In the genomic region with DNA sequence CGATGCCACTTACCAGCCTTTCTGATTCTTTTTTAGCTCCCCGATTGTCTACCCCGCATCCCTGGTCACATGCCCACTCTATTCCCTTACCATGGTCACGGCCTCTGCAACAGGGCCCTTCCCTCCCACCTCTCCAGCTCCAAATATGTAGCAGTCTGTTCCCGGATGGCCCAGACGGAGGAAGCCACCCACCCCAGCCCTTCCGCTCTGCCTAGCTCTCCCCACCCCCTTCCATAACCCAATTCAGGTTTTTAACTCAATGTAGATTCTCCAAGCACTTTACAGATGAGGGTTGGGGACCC, we compare ENCODE assay signal across 9 mouse cellular contexts. TPM values are rescaled to one million over a fixed set of nuclear protein-coding genes. Genes with fewer than 3 reads are reported as not detected.
DNase-seq lines count a peak whose midpoint lies in the region; ATAC-seq and TF ChIP-seq lines count a peak whose summit lies in the region.
"Had no signal": no experiment of that assay in that cellular context is flagged by ENCODE, and none has a peak within 500 bp of the region (broad histone marks: within the 10 kb centered on the region; RNA-seq: fewer than 3 reads in every experiment).

No protein-coding gene starts in this region.

- no peak for ATAC-seq in forebrain, embryonic 16.5 days
- ATAC-seq in kidney, postnatal 0 days (replicated peaks; ENCODE audit: low FRiP score, low read depth), result no peak
- ATAC-seq in midbrain, postnatal 0 days (ENCODE audit: low FRiP score), result no peak
- ATAC-seq in monocyte, adult 5-6 weeks (replicated peaks; ENCODE audit: insufficient number of reproducible peaks, low FRiP score, low TSS enrichment, poor library complexity, severe bottlenecking), result no peak

- H3K9ac ChIP-seq in forebrain, embryonic 16.5 days (replicated peaks; ENCODE audit: low read depth, low read length), result no peak overlapping the region
- no peak overlapping the region for H3K9ac ChIP-seq in kidney, postnatal 0 days (ENCODE audit: low read depth, low read length)
- H3K9ac ChIP-seq in midbrain, postnatal 0 days (replicated peaks; ENCODE audit: low read length, poor library complexity, severe bottlenecking), result no peak overlapping the region

- no peak for TF ChIP-seq CTCF in kidney, postnatal 0 days (IDR thresholded peaks at IDR 0.05; ENCODE audit: low read depth)
- TF ChIP-seq CTCF in midbrain, postnatal 0 days (IDR thresholded peaks at IDR 0.05), result no peak

- H3K36me3 ChIP-seq in forebrain, embryonic 16.5 days (ENCODE audit: control insufficient read depth, insufficient read depth), result peaks cover 37% of the 10 kb centered on the region
- H3K36me3 ChIP-seq in kidney, postnatal 0 days (ENCODE audit: insufficient read depth, low read length), result peaks cover 42% of the 10 kb centered on the region
- peaks cover 50% of the 10 kb centered on the region for H3K36me3 ChIP-seq in midbrain, postnatal 0 days (ENCODE audit: insufficient read depth, low read length)

- peak; percentile 45 for DNase-seq in kidney, adult 18-20 months
- no peak for DNase-seq in kidney, adult 8-10 months
- DNase-seq in kidney, postnatal 0 days (ENCODE audit: low spot score), result peak; percentile 65
- DNase-seq in midbrain, postnatal 0 days (ENCODE audit: low spot score), result peak; percentile 10
- no peak for DNase-seq in embryo, embryonic 10 days (ENCODE audit: low spot score)
- no peak for DNase-seq in gastrocnemius, postnatal 25 days

- WGBS in forebrain, embryonic 16.5 days, result 62% methylated on average over 7 of the region's 7 CpGs
- WGBS in kidney, postnatal 0 days, result 37% methylated on average over 7 of the region's 7 CpGs
- 60% methylated on average over 7 of the region's 7 CpGs for WGBS in midbrain, postnatal 0 days

- no peak overlapping the region for H3K4me3 ChIP-seq in forebrain, embryonic 16.5 days (replicated peaks; ENCODE audit: low read length)
- no peak overlapping the region for H3K4me3 ChIP-seq in kidney, postnatal 0 days (replicated peaks; ENCODE audit: low read depth, low read length)
- H3K4me3 ChIP-seq in midbrain, postnatal 0 days (ENCODE audit: low read depth, low read length), result no peak overlapping the region
- H3K4me3 ChIP-seq: erythroblast, embryonic 14.5 days had no signal

- H3K9me3 ChIP-seq in forebrain, embryonic 16.5 days (ENCODE audit: control insufficient read depth, low read length), result no peaks in the 10 kb centered on the region
- H3K9me3 ChIP-seq in kidney, postnatal 0 days (replicated peaks; ENCODE audit: low read length), result no peaks in the 10 kb centered on the region
- no peaks in the 10 kb centered on the region for H3K9me3 ChIP-seq in midbrain, postnatal 0 days (ENCODE audit: low read length)

- H3K27me3 ChIP-seq in forebrain, embryonic 16.5 days (replicated peaks; ENCODE audit: control insufficient read depth, insufficient read depth, low read length), result no peaks in the 10 kb centered on the region
- H3K27me3 ChIP-seq in kidney, postnatal 0 days (ENCODE audit: insufficient read depth, low read length), result no peaks in the 10 kb centered on the region
- H3K27me3 ChIP-seq in midbrain, postnatal 0 days (ENCODE audit: insufficient read depth, low read length), result no peaks in the 10 kb centered on the region

- H3K27ac ChIP-seq in forebrain, embryonic 16.5 days (ENCODE audit: low read length), result peak overlapping the region; percentile 88
- peak overlapping the region; percentile 98 for H3K27ac ChIP-seq in kidney, postnatal 0 days
- H3K27ac ChIP-seq in midbrain, postnatal 0 days (ENCODE audit: low read depth, low read length), result 0 out of 2 replicates have a peak overlapping the region, but pooled peaks have one; percentile 72

- peaks cover 71% of the 10 kb centered on the region for H3K4me1 ChIP-seq in forebrain, embryonic 16.5 days (replicated peaks; ENCODE audit: control insufficient read depth, insufficient read depth, low read length)
- H3K4me1 ChIP-seq in kidney, postnatal 0 days (replicated peaks; ENCODE audit: insufficient read depth, low read length), result peaks cover 84% of the 10 kb centered on the region
- peaks cover 28% of the 10 kb centered on the region for H3K4me1 ChIP-seq in midbrain, postnatal 0 days (ENCODE audit: insufficient read depth, low read length)

- H3K4me2 ChIP-seq in forebrain, embryonic 16.5 days (ENCODE audit: low read length), result no peak overlapping the region
- H3K4me2 ChIP-seq in kidney, postnatal 0 days (ENCODE audit: low read length), result no peak overlapping the region
- no peak overlapping the region for H3K4me2 ChIP-seq in midbrain, postnatal 0 days (ENCODE audit: low read depth, low read length, poor library complexity, severe bottlenecking)

RNA-seq across cellular contexts. Expression of a gene that starts 8.6 kb away (rescaled TPM):
- 26.5 and 30.9 TPM in 2 replicates for polyA plus RNA-seq in forebrain, embryonic 16.5 days (2015; fragmentation: Nextera tagmentation; extraction: Ambion mirVana)
- polyA plus RNA-seq in kidney, postnatal 0 days (2015; fragmentation: Nextera tagmentation; extraction: Ambion mirVana), result 13.7 and 18.6 TPM in 2 replicates
- 114 and 143 TPM in 2 replicates for total RNA-seq in midbrain, postnatal 0 days (2014; rRNA removed)
- polyA plus RNA-seq in midbrain, postnatal 0 days (2015; fragmentation: Nextera tagmentation; extraction: Ambion mirVana), result 16.3 and 17.2 TPM in 2 replicates
- total RNA-seq in monocyte, adult 5-6 weeks (2017), result 27.3 to 65.5 TPM (median 29.9 TPM) in 3 replicates
- total RNA-seq in gastrocnemius, postnatal 25 days (2021), result 10 to 100 TPM; 33.7 to 34.8 TPM

RNA-seq across cellular contexts. Expression of a gene that starts 9.1 kb away (rescaled TPM):
- 318 and 335 TPM in 2 replicates for polyA plus RNA-seq in forebrain, embryonic 16.5 days (2015; fragmentation: Nextera tagmentation; extraction: Ambion mirVana)
- 290 and 317 TPM in 2 replicates for polyA plus RNA-seq in kidney, postnatal 0 days (2015; fragmentation: Nextera tagmentation; extraction: Ambion mirVana)
- total RNA-seq in midbrain, postnatal 0 days (2014; rRNA removed), result 315 and 337 TPM in 2 replicates
- polyA plus RNA-seq in midbrain, postnatal 0 days (2015; fragmentation: Nextera tagmentation; extraction: Ambion mirVana), result 760 and 829 TPM in 2 replicates
- 137 to 163 TPM (median 145 TPM) in 3 replicates for total RNA-seq in monocyte, adult 5-6 weeks (2017)
- total RNA-seq in gastrocnemius, postnatal 25 days (2021), result 10 to 100 TPM; 17.3 to 21.4 TPM

RNA-seq across cellular contexts. Expression of a gene that starts 16.0 kb away (rescaled TPM):
- polyA plus RNA-seq in forebrain, embryonic 16.5 days (2015; fragmentation: Nextera tagmentation; extraction: Ambion mirVana), result 8.5 and 10.6 TPM in 2 replicates
- polyA plus RNA-seq in kidney, postnatal 0 days (2015; fragmentation: Nextera tagmentation; extraction: Ambion mirVana), result 9.3 and 11.0 TPM in 2 replicates
- 2.3 and 2.8 TPM in 2 replicates for total RNA-seq in midbrain, postnatal 0 days (2014; rRNA removed)
- polyA plus RNA-seq in midbrain, postnatal 0 days (2015; fragmentation: Nextera tagmentation; extraction: Ambion mirVana), result 4.1 and 5.3 TPM in 2 replicates
- 16.2 to 29.1 TPM (median 18.0 TPM) in 3 replicates for total RNA-seq in monocyte, adult 5-6 weeks (2017)
- 1 to 10 TPM; 5.1 to 5.9 TPM for total RNA-seq in gastrocnemius, postnatal 25 days (2021)

RNA-seq across cellular contexts. Expression of a gene that starts 16.1 kb away (rescaled TPM):
- polyA plus RNA-seq in forebrain, embryonic 16.5 days (2015; fragmentation: Nextera tagmentation; extraction: Ambion mirVana), result 33.0 and 44.5 TPM in 2 replicates
- polyA plus RNA-seq in kidney, postnatal 0 days (2015; fragmentation: Nextera tagmentation; extraction: Ambion mirVana), result 4.7 and 6.4 TPM in 2 replicates
- total RNA-seq in midbrain, postnatal 0 days (2014; rRNA removed), result 273 and 276 TPM in 2 replicates
- polyA plus RNA-seq in midbrain, postnatal 0 days (2015; fragmentation: Nextera tagmentation; extraction: Ambion mirVana), result 120 and 121 TPM in 2 replicates
- total RNA-seq in monocyte, adult 5-6 weeks (2017), result 0.29 to 5.8 TPM (median 4.1 TPM) in 3 replicates
- 1 to 10 TPM; 1.2 to 1.6 TPM for total RNA-seq in gastrocnemius, postnatal 25 days (2021)

RNA-seq across cellular contexts. Expression of a gene that starts 18.3 kb away (rescaled TPM):
- 404 and 433 TPM in 2 replicates for polyA plus RNA-seq in forebrain, embryonic 16.5 days (2015; fragmentation: Nextera tagmentation; extraction: Ambion mirVana)
- 936 and 986 TPM in 2 replicates for polyA plus RNA-seq in kidney, postnatal 0 days (2015; fragmentation: Nextera tagmentation; extraction: Ambion mirVana)
- 231 and 259 TPM in 2 replicates for total RNA-seq in midbrain, postnatal 0 days (2014; rRNA removed)
- 607 and 661 TPM in 2 replicates for polyA plus RNA-seq in midbrain, postnatal 0 days (2015; fragmentation: Nextera tagmentation; extraction: Ambion mirVana)
- 26.1 to 49.8 TPM (median 29.5 TPM) in 3 replicates for total RNA-seq in monocyte, adult 5-6 weeks (2017)
- total RNA-seq in gastrocnemius, postnatal 25 days (2021), result 100 to 1,000 TPM; 634 to 665 TPM

Comparison
In these comparisons a context has a peak if more than half of its experiments do, and no peak if none do; other contexts are left out.
1. DNase-seq: peak in kidney, adult 18-20 months (single experiment), kidney, postnatal 0 days (single experiment) and midbrain, postnatal 0 days (single experiment); none in kidney, adult 8-10 months (0 of 2), embryo, embryonic 10 days (single experiment) and gastrocnemius, postnatal 25 days (single experiment).
2. Peak in every context shown above with its lines, with median percentiles within 50 percentile points of each other: H3K27ac ChIP-seq.